Mouse (Mus musculus): ENCODE measurements around the gene Arntl. TPM values are rescaled to one million over a fixed set of nuclear protein-coding genes. Genes with fewer than 3 reads are reported as not detected.

The Arntl gene
- polyA plus RNA-seq, 1 experiment = 0.01 TPM

DNA sequence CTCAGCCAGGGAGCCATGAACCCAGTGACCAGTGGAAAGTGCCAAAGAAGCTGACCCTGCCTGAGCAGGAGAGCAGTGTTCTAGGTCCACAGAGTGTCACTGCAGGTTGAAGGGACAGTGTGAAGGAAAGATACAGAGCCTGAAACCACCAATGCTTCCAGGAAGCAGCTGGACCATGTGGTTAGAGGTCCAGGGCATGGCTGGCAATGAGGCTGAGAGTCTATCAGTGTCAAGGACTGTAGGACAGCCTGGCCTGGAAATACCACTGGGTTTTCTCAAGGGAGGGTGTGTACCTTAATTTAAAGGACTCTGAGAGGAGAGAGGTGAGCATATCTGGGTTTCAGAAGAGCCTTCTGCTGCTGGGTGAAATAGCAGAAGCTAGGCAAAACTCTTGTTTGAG is 22.2 kb upstream of the Arntl start:
- no peak for TF ChIP-seq TAL1 (IDR thresholded peaks at IDR 0.05; ENCODE audit: low read length)
- no peak for TF ChIP-seq GATA1 (IDR thresholded peaks at IDR 0.05; ENCODE audit: low read length)
- H3K4me3 ChIP-seq (replicated peaks) = no peak overlapping the region
- H3K9me3 ChIP-seq (ENCODE audit: control insufficient read depth, low read length) = no peaks in the 10 kb centered on the region
- H3K36me3 ChIP-seq (ENCODE audit: control insufficient read depth) = no peaks in the 10 kb centered on the region
- no peaks in the 10 kb centered on the region for H3K27me3 ChIP-seq (ENCODE audit: control insufficient read depth)
- H3K4me1 ChIP-seq (ENCODE audit: control insufficient read depth) = no peaks in the 10 kb centered on the region

- Histone ChIP-seq H3K27me3 (ENCODE audit: control insufficient read depth) (no peaks in the 10 kb centered on the region), H3K4me1 (ENCODE audit: control insufficient read depth) (no peaks in the 10 kb centered on the region), H3K4me3 (replicated peaks) (no peak overlapping the region), H3K9me3 (ENCODE audit: control insufficient read depth, low read length) (peaks cover 4% of the 10 kb centered on the region; the same call in 1 of the 2 replicates), H3K36me3 (ENCODE audit: control insufficient read depth) (no peaks in the 10 kb centered on the region)
- no peak for TF ChIP-seq TAL1 (IDR thresholded peaks at IDR 0.05; ENCODE audit: low read length)
- TF ChIP-seq GATA1 (IDR thresholded peaks at IDR 0.05; ENCODE audit: low read length) = no peak
Observed at GRCm38 (mm10) chr7:113186041-113186800, 21.0 kb upstream of the Arntl start.

GRCm38 (mm10) chr7:113188091-113188490 is 19.2 kb upstream of the Arntl start:
- H3K27me3 ChIP-seq (ENCODE audit: control insufficient read depth) = no peaks in the 10 kb centered on the region
- H3K36me3 ChIP-seq (ENCODE audit: control insufficient read depth) = no peaks in the 10 kb centered on the region
- H3K9me3 ChIP-seq (ENCODE audit: control insufficient read depth, low read length) = peaks cover 4% of the 10 kb centered on the region; the same call in 1 of the 2 replicates
- no peak for TF ChIP-seq GATA1 (IDR thresholded peaks at IDR 0.05; ENCODE audit: low read length)
- no peak for TF ChIP-seq TAL1 (IDR thresholded peaks at IDR 0.05; ENCODE audit: low read length)
- H3K4me1 ChIP-seq (ENCODE audit: control insufficient read depth) = no peaks in the 10 kb centered on the region
- no peak overlapping the region for H3K4me3 ChIP-seq (replicated peaks)

DNA sequence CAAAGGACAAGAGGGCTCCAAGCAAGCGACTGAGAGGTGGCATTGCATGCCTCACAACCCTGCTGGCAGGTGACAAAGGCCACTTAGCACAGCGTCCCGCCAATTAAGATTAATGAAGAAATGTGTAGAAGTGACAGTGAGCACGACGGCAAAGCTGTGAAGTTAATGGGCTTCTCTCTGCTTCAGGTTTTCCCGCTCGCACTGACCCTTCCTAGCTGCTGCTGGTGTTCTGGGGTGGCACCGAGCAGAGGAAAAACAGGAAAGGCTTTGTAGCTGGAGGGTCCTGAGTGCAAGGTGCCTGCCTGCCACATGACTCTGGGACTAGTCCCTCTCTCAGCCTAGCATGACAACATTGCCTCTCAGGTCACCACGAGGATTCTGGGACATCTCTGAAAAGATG is 18.7 kb upstream of the Arntl start:
- Histone ChIP-seq H3K4me3 (replicated peaks) (no peak overlapping the region), H3K9me3 (ENCODE audit: control insufficient read depth, low read length) (peaks cover 4% of the 10 kb centered on the region; the same call in 1 of the 2 replicates), H3K27me3 (ENCODE audit: control insufficient read depth) (no peaks in the 10 kb centered on the region), H3K4me1 (ENCODE audit: control insufficient read depth) (no peaks in the 10 kb centered on the region), H3K36me3 (ENCODE audit: control insufficient read depth) (no peaks in the 10 kb centered on the region)
- TF ChIP-seq GATA1 (IDR thresholded peaks at IDR 0.05; ENCODE audit: low read length) = no peak
- no peak for TF ChIP-seq TAL1 (IDR thresholded peaks at IDR 0.05; ENCODE audit: low read length)

- no peaks in the 10 kb centered on the region for H3K36me3 ChIP-seq (ENCODE audit: control insufficient read depth)
Observed at GRCm38 (mm10) chr7:113191787-113192186, 15.5 kb upstream of the Arntl start.

GRCm38 (mm10) chr7:113192714-113193365 is 14.4 kb upstream of the Arntl start:
- Histone ChIP-seq H3K4me1 (ENCODE audit: control insufficient read depth) (peaks cover 6% of the 10 kb centered on the region), H3K4me3 (replicated peaks) (no peak overlapping the region), H3K9me3 (ENCODE audit: control insufficient read depth, low read length) (peaks cover 4% of the 10 kb centered on the region; the same call in 1 of the 2 replicates), H3K36me3 (ENCODE audit: control insufficient read depth) (no peaks in the 10 kb centered on the region), H3K27me3 (ENCODE audit: control insufficient read depth) (no peaks in the 10 kb centered on the region)
- TF ChIP-seq GATA1 (IDR thresholded peaks at IDR 0.05; ENCODE audit: low read length) (no peak), TAL1 (IDR thresholded peaks at IDR 0.05; ENCODE audit: low read length) (no peak)

More at GRCm38 (mm10) chr7:113191787-113192186, 15.5 kb upstream of the Arntl start:
- H3K27me3 ChIP-seq (ENCODE audit: control insufficient read depth) = no peaks in the 10 kb centered on the region
- TF ChIP-seq GATA1 (IDR thresholded peaks at IDR 0.05; ENCODE audit: low read length) (no peak), TAL1 (IDR thresholded peaks at IDR 0.05; ENCODE audit: low read length) (no peak)
- peaks cover 4% of the 10 kb centered on the region; the same call in 1 of the 2 replicates for H3K9me3 ChIP-seq (ENCODE audit: control insufficient read depth, low read length)
- no peaks in the 10 kb centered on the region for H3K4me1 ChIP-seq (ENCODE audit: control insufficient read depth)
- no peak overlapping the region for H3K4me3 ChIP-seq (replicated peaks)

DNA sequence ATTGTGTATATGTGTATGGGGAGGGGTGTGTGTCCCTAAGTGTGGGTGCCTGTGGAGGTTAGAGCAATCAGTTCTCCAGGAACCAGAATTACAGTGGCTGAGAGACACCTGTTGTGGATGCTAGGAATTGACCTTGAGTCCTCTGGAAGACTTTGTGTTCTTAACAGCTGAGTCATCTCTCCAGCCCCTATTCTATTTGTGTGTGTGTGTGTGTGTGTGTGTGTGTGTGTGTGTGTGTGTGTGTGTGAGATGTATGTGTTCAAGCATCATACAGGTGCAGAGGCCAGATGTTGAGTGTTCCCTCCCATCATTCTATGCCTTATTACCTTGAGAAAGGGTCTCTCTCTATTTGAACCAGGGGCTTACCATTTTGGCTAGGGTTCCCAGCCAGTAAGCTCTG is 13.4 kb upstream of the Arntl start:
- no peak for TF ChIP-seq TAL1 (IDR thresholded peaks at IDR 0.05; ENCODE audit: low read length)
- TF ChIP-seq GATA1 (IDR thresholded peaks at IDR 0.05; ENCODE audit: low read length) = no peak
- no peaks in the 10 kb centered on the region for H3K27me3 ChIP-seq (ENCODE audit: control insufficient read depth)
- H3K4me1 ChIP-seq (ENCODE audit: control insufficient read depth) = peaks cover 6% of the 10 kb centered on the region
- H3K36me3 ChIP-seq (ENCODE audit: control insufficient read depth) = no peaks in the 10 kb centered on the region
- H3K4me3 ChIP-seq (replicated peaks) = no peak overlapping the region
- peaks cover 4% of the 10 kb centered on the region; the same call in 1 of the 2 replicates for H3K9me3 ChIP-seq (ENCODE audit: control insufficient read depth, low read length)

- Histone ChIP-seq H3K36me3 (ENCODE audit: control insufficient read depth) (no peaks in the 10 kb centered on the region), H3K27me3 (ENCODE audit: control insufficient read depth) (no peaks in the 10 kb centered on the region), H3K4me3 (replicated peaks) (no peak overlapping the region), H3K4me1 (ENCODE audit: control insufficient read depth) (peaks cover 6% of the 10 kb centered on the region), H3K9me3 (ENCODE audit: control insufficient read depth, low read length) (peaks cover 4% of the 10 kb centered on the region; the same call in 1 of the 2 replicates)
- TF ChIP-seq TAL1 (IDR thresholded peaks at IDR 0.05; ENCODE audit: low read length) (no peak), GATA1 (IDR thresholded peaks at IDR 0.05; ENCODE audit: low read length) (no peak)
Observed at GRCm38 (mm10) chr7:113195271-113195670, 12.0 kb upstream of the Arntl start.

DNA sequence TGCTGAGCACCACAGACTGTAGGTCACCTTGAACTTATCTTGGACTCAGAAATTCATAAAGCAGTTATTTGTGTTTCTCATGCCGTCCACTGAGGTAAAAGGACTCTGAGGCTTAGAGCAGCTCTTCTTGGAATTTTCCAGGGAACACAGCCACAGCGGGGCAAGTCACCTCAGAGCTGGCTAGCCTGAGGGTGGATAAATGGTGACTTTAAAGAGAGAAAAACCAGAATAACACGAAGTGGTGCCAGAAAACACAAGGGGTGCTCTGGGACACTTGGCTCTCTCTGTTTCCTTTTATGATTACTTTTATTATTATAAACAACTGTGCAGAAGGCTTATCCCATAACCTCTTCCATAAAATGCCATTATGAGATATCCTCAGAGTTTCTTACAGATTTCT is 11.1 kb upstream of the Arntl start:
- no peaks in the 10 kb centered on the region for H3K36me3 ChIP-seq (ENCODE audit: control insufficient read depth)
- no peak overlapping the region for H3K4me3 ChIP-seq (replicated peaks)
- no peaks in the 10 kb centered on the region for H3K9me3 ChIP-seq (ENCODE audit: control insufficient read depth, low read length)
- H3K27me3 ChIP-seq (ENCODE audit: control insufficient read depth) = no peaks in the 10 kb centered on the region
- peaks cover 6% of the 10 kb centered on the region for H3K4me1 ChIP-seq (ENCODE audit: control insufficient read depth)
- TF ChIP-seq TAL1 (IDR thresholded peaks at IDR 0.05; ENCODE audit: low read length) (no peak), GATA1 (IDR thresholded peaks at IDR 0.05; ENCODE audit: low read length) (no peak)
